ENCODE assay signal across 19 mouse cellular contexts in genomic region chr1:181873086-181873920, GRCm38 (mm10). TPM values are rescaled to one million over a fixed set of nuclear protein-coding genes. Genes with fewer than 3 reads are reported as not detected.
DNase-seq lines count a peak whose midpoint lies in the region; ATAC-seq and TF ChIP-seq lines count a peak whose summit lies in the region.
"Had no signal": no experiment of that assay in that cellular context is flagged by ENCODE, and none has a peak within 500 bp of the region (broad histone marks: within the 10 kb centered on the region; RNA-seq: fewer than 3 reads in every experiment).

No protein-coding gene starts in this region.

- 42% methylated on average over 9 of the region's 9 CpGs for WGBS in liver, postnatal 0 days (ENCODE audit: insufficient replicate concordance)
- WGBS in midbrain, embryonic 14.5 days: 86% methylated on average over 9 of the region's 9 CpGs
- 85% methylated on average over 9 of the region's 9 CpGs for WGBS in hindbrain, embryonic 14.5 days

- ATAC-seq in liver, postnatal 0 days: peak; percentile 27
- peak; percentile 40 for ATAC-seq in megakaryocyte progenitor cell, adult 5-6 weeks (replicated peaks; ENCODE audit: poor library complexity)
- no peak for ATAC-seq in midbrain, embryonic 14.5 days (ENCODE audit: low FRiP score, low TSS enrichment)
- ATAC-seq in hindbrain, embryonic 14.5 days (ENCODE audit: low FRiP score): no peak
- ATAC-seq: forebrain, embryonic 14.5 days; midbrain, embryonic 16.5 days had no signal

- TF ChIP-seq CTCF in liver, postnatal 0 days (IDR thresholded peaks at IDR 0.05; ENCODE audit: low read depth): no peak

- H3K36me3 ChIP-seq in liver, postnatal 0 days (replicated peaks; ENCODE audit: insufficient read depth, low read length): no peaks in the 10 kb centered on the region
- no peaks in the 10 kb centered on the region for H3K36me3 ChIP-seq in midbrain, embryonic 14.5 days (ENCODE audit: control insufficient read depth, insufficient read depth, low read length)
- H3K36me3 ChIP-seq in hindbrain, embryonic 14.5 days (replicated peaks; ENCODE audit: control insufficient read depth, insufficient read depth): no peaks in the 10 kb centered on the region
- H3K36me3 ChIP-seq: embryonic facial prominence, embryonic 15.5 days; hindbrain, embryonic 15.5 days had no signal

- H3K4me3 ChIP-seq in liver, postnatal 0 days (ENCODE audit: low read depth, low read length): no peak overlapping the region
- no peak overlapping the region for H3K4me3 ChIP-seq in midbrain, embryonic 14.5 days (replicated peaks; ENCODE audit: low read depth, low read length)
- H3K4me3 ChIP-seq in hindbrain, embryonic 14.5 days (replicated peaks; ENCODE audit: low read length): no peak overlapping the region
- H3K4me3 ChIP-seq: embryonic facial prominence, embryonic 15.5 days; hindbrain, embryonic 15.5 days had no signal

- DNase-seq in liver, postnatal 0 days: no peak
- DNase-seq in liver: no peak
- peak; percentile 63 to 77 for DNase-seq in thymus, postnatal 10 days (ENCODE audit: low spot score in 2 of 2)
- DNase-seq in midbrain, embryonic 14.5 days: no peak
- no peak for DNase-seq in hindbrain, embryonic 14.5 days (ENCODE audit: low spot score)
- no peak for DNase-seq in cerebellum, adult 9-10 months
- DNase-seq: adrenal gland, postnatal 25 days; cerebellum, adult 8-10 months; heart, postnatal 36 days; kidney, adult 8-10 months; kidney, postnatal 14 days; lung, adult 18-20 months; lung, postnatal 10 days had no signal

- no peak for TF ChIP-seq EP300 in liver, postnatal 0 days (IDR thresholded peaks at IDR 0.05; ENCODE audit: low read depth)

- H3K4me2 ChIP-seq in liver, postnatal 0 days (ENCODE audit: low read depth, low read length): no peak overlapping the region
- no peak overlapping the region for H3K4me2 ChIP-seq in midbrain, embryonic 14.5 days (ENCODE audit: low read length)
- H3K4me2 ChIP-seq in hindbrain, embryonic 14.5 days (replicated peaks): no peak overlapping the region
- H3K4me2 ChIP-seq: embryonic facial prominence, embryonic 15.5 days; hindbrain, embryonic 15.5 days; liver, embryonic 11.5 days had no signal

- 0 out of 2 replicates have a peak, but pooled peaks cover 2% of the 10 kb centered on the region for H3K4me1 ChIP-seq in liver, postnatal 0 days (ENCODE audit: insufficient read depth)
- H3K4me1 ChIP-seq in midbrain, embryonic 14.5 days (ENCODE audit: control insufficient read depth, insufficient read depth, low read length): no peaks in the 10 kb centered on the region
- no peaks in the 10 kb centered on the region for H3K4me1 ChIP-seq in hindbrain, embryonic 14.5 days (replicated peaks; ENCODE audit: control insufficient read depth, insufficient read depth, low read length)
- H3K4me1 ChIP-seq: embryonic facial prominence, embryonic 15.5 days; hindbrain, embryonic 15.5 days had no signal

- no peak overlapping the region for H3K9ac ChIP-seq in liver, postnatal 0 days (replicated peaks)
- no peak overlapping the region for H3K9ac ChIP-seq in midbrain, embryonic 14.5 days (replicated peaks; ENCODE audit: low read length)
- no peak overlapping the region for H3K9ac ChIP-seq in hindbrain, embryonic 14.5 days
- H3K9ac ChIP-seq: embryonic facial prominence, embryonic 15.5 days; hindbrain, embryonic 15.5 days had no signal

- no peaks in the 10 kb centered on the region for H3K9me3 ChIP-seq in liver, postnatal 0 days (ENCODE audit: low read length)
- H3K9me3 ChIP-seq in midbrain, embryonic 14.5 days (ENCODE audit: control insufficient read depth, low read length): no peaks in the 10 kb centered on the region
- H3K9me3 ChIP-seq in hindbrain, embryonic 14.5 days (ENCODE audit: control insufficient read depth, low read length): no peaks in the 10 kb centered on the region
- H3K9me3 ChIP-seq: embryonic facial prominence, embryonic 15.5 days; hindbrain, embryonic 15.5 days had no signal

- H3K27ac ChIP-seq in liver, postnatal 0 days (ENCODE audit: low read depth): no peak overlapping the region
- no peak overlapping the region for H3K27ac ChIP-seq in midbrain, embryonic 14.5 days (replicated peaks; ENCODE audit: low read depth, low read length)
- no peak overlapping the region for H3K27ac ChIP-seq in hindbrain, embryonic 14.5 days
- H3K27ac ChIP-seq: embryonic facial prominence, embryonic 15.5 days; hindbrain, embryonic 15.5 days had no signal

- no peaks in the 10 kb centered on the region for H3K27me3 ChIP-seq in liver, postnatal 0 days (ENCODE audit: insufficient read depth, low read length)
- no peaks in the 10 kb centered on the region for H3K27me3 ChIP-seq in midbrain, embryonic 14.5 days (ENCODE audit: control insufficient read depth, insufficient read depth, low read length)
- H3K27me3 ChIP-seq in hindbrain, embryonic 14.5 days (ENCODE audit: control insufficient read depth, insufficient read depth, low read length): no peaks in the 10 kb centered on the region
- H3K27me3 ChIP-seq: embryonic facial prominence, embryonic 15.5 days; hindbrain, embryonic 15.5 days had no signal

RNA-seq across cellular contexts. Expression of gene Lbr, which starts 30.5 kb away (rescaled TPM):
- polyA plus RNA-seq in liver, postnatal 0 days (2015; fragmentation: Nextera tagmentation; extraction: Ambion mirVana): 107 and 119 TPM in 2 replicates
- total RNA-seq in megakaryocyte progenitor cell, adult 5-6 weeks (2015): 243 and 247 TPM in 2 replicates
- 206 and 228 TPM in 2 replicates for total RNA-seq in megakaryocyte progenitor cell, adult 5-6 weeks (2017)
- 28.1 and 43.3 TPM in 2 replicates for polyA plus RNA-seq in midbrain, embryonic 14.5 days (2014; fragmentation: Nextera tagmentation; extraction: Ambion mirVana)
- 30.5 and 37.5 TPM in 2 replicates for polyA plus RNA-seq in hindbrain, embryonic 14.5 days (2014; fragmentation: Nextera tagmentation; extraction: Ambion mirVana)

Comparison
In these comparisons a context has a peak if more than half of its experiments do, and no peak if none do; other contexts are left out.
1. ATAC-seq: peak in liver, postnatal 0 days (single experiment) and megakaryocyte progenitor cell, adult 5-6 weeks (single experiment); none in midbrain, embryonic 14.5 days (single experiment) and hindbrain, embryonic 14.5 days (single experiment).
2. DNase-seq: peak in thymus, postnatal 10 days (2 of 2); none in liver, postnatal 0 days (single experiment), liver (single experiment), midbrain, embryonic 14.5 days (single experiment), hindbrain, embryonic 14.5 days (single experiment) and cerebellum, adult 9-10 months (single experiment).